Mouse (Mus musculus): Measurements from ENCODE around the gene Tbc1d22a. TPM values are rescaled to one million over a fixed set of nuclear protein-coding genes. Genes with fewer than 3 reads are reported as not detected.

The Tbc1d22a gene
- polyA plus RNA-seq, 1 experiment = 54.8 TPM

GRCm38 (mm10) chr15:86426364-86427000 is 212.2 kb downstream of the Tbc1d22a start:
- 82% methylated on average over 5 of the region's 5 CpGs for WGBS
- Histone ChIP-seq H3K36me3 (ENCODE audit: control insufficient read depth, insufficient read depth, low read length) (no peaks in the 10 kb centered on the region), H3K4me1 (ENCODE audit: control insufficient read depth, insufficient read depth, insufficient read length, low read length) (no peaks in the 10 kb centered on the region), H3K27ac (ENCODE audit: insufficient read depth, low read depth, low read length) (no peak overlapping the region), H3K4me3 (ENCODE audit: low read depth, low read length) (no peak overlapping the region), H3K27me3 (ENCODE audit: control insufficient read depth, insufficient read depth, low read length) (no peaks in the 10 kb centered on the region)
- no peak for TF ChIP-seq POLR2A (IDR thresholded peaks at IDR 0.05; ENCODE audit: low read depth, low read length)
- TF ChIP-seq CTCF (IDR thresholded peaks at IDR 0.05; ENCODE audit: extremely low read depth, insufficient read length, insufficient replicate concordance, low read depth, low read length) = no peak

GRCm38 (mm10) chr15:86427439-86427838 is 213.2 kb downstream of the Tbc1d22a start:
- Histone ChIP-seq H3K4me3 (ENCODE audit: low read depth, low read length) (no peak overlapping the region), H3K27me3 (ENCODE audit: control insufficient read depth, insufficient read depth, low read length) (no peaks in the 10 kb centered on the region), H3K36me3 (ENCODE audit: control insufficient read depth, insufficient read depth, low read length) (no peaks in the 10 kb centered on the region), H3K4me1 (ENCODE audit: control insufficient read depth, insufficient read depth, insufficient read length, low read length) (no peaks in the 10 kb centered on the region), H3K27ac (ENCODE audit: insufficient read depth, low read depth, low read length) (no peak overlapping the region)
- no peak for TF ChIP-seq CTCF (IDR thresholded peaks at IDR 0.05; ENCODE audit: extremely low read depth, insufficient read length, insufficient replicate concordance, low read depth, low read length)
- TF ChIP-seq POLR2A (IDR thresholded peaks at IDR 0.05; ENCODE audit: low read depth, low read length) = no peak
- 79% methylated on average over 4 of the region's 4 CpGs for WGBS

GRCm38 (mm10) chr15:86428496-86428895 is 214.2 kb downstream of the Tbc1d22a start:
- no peak for TF ChIP-seq POLR2A (IDR thresholded peaks at IDR 0.05; ENCODE audit: low read depth, low read length)
- no peak for TF ChIP-seq CTCF (IDR thresholded peaks at IDR 0.05; ENCODE audit: extremely low read depth, insufficient read length, insufficient replicate concordance, low read depth, low read length)
- Histone ChIP-seq H3K27me3 (ENCODE audit: control insufficient read depth, insufficient read depth, low read length) (no peaks in the 10 kb centered on the region), H3K4me3 (ENCODE audit: low read depth, low read length) (no peak overlapping the region), H3K4me1 (ENCODE audit: control insufficient read depth, insufficient read depth, insufficient read length, low read length) (no peaks in the 10 kb centered on the region), H3K36me3 (ENCODE audit: control insufficient read depth, insufficient read depth, low read length) (no peaks in the 10 kb centered on the region), H3K27ac (ENCODE audit: insufficient read depth, low read depth, low read length) (no peak overlapping the region)
- WGBS = 89% methylated on average over 5 of the region's 5 CpGs

- WGBS = 89% methylated on average over 8 of the region's 8 CpGs
- TF ChIP-seq POLR2A (IDR thresholded peaks at IDR 0.05; ENCODE audit: low read depth, low read length) = no peak
- TF ChIP-seq CTCF (IDR thresholded peaks at IDR 0.05; ENCODE audit: extremely low read depth, insufficient read length, insufficient replicate concordance, low read depth, low read length) = no peak
- H3K4me3 ChIP-seq (ENCODE audit: low read depth, low read length) = no peak overlapping the region
Measured at GRCm38 (mm10) chr15:86429766-86430335, 215.6 kb downstream of the Tbc1d22a start.

GRCm38 (mm10) chr15:86431539-86432080 is 217.4 kb downstream of the Tbc1d22a start:
- no peak for TF ChIP-seq POLR2A (IDR thresholded peaks at IDR 0.05; ENCODE audit: low read depth, low read length)
- TF ChIP-seq CTCF (IDR thresholded peaks at IDR 0.05; ENCODE audit: extremely low read depth, insufficient read length, insufficient replicate concordance, low read depth, low read length) = no peak
- Histone ChIP-seq H3K27ac (ENCODE audit: insufficient read depth, low read depth, low read length) (no peak overlapping the region), H3K4me1 (ENCODE audit: control insufficient read depth, insufficient read depth, insufficient read length, low read length) (no peaks in the 10 kb centered on the region), H3K27me3 (ENCODE audit: control insufficient read depth, insufficient read depth, low read length) (no peaks in the 10 kb centered on the region), H3K4me3 (ENCODE audit: low read depth, low read length) (no peak overlapping the region), H3K36me3 (ENCODE audit: control insufficient read depth, insufficient read depth, low read length) (no peaks in the 10 kb centered on the region)
- WGBS = 94% methylated on average over 11 of the region's 11 CpGs

More at GRCm38 (mm10) chr15:86429766-86430335, 215.6 kb downstream of the Tbc1d22a start:
- H3K4me1 ChIP-seq (ENCODE audit: control insufficient read depth, insufficient read depth, insufficient read length, low read length) = no peaks in the 10 kb centered on the region
- H3K27me3 ChIP-seq (ENCODE audit: control insufficient read depth, insufficient read depth, low read length) = no peaks in the 10 kb centered on the region
- no peak overlapping the region for H3K27ac ChIP-seq (ENCODE audit: insufficient read depth, low read depth, low read length)
- H3K36me3 ChIP-seq (ENCODE audit: control insufficient read depth, insufficient read depth, low read length) = no peaks in the 10 kb centered on the region

- Histone ChIP-seq H3K36me3 (ENCODE audit: control insufficient read depth, insufficient read depth, low read length) (no peaks in the 10 kb centered on the region), H3K4me3 (ENCODE audit: low read depth, low read length) (no peak overlapping the region), H3K27ac (ENCODE audit: insufficient read depth, low read depth, low read length) (no peak overlapping the region), H3K27me3 (ENCODE audit: control insufficient read depth, insufficient read depth, low read length) (no peaks in the 10 kb centered on the region), H3K4me1 (ENCODE audit: control insufficient read depth, insufficient read depth, insufficient read length, low read length) (no peaks in the 10 kb centered on the region)
- TF ChIP-seq POLR2A (IDR thresholded peaks at IDR 0.05; ENCODE audit: low read depth, low read length) (no peak), CTCF (IDR thresholded peaks at IDR 0.05; ENCODE audit: extremely low read depth, insufficient read length, insufficient replicate concordance, low read depth, low read length) (no peak)
Measured at GRCm38 (mm10) chr15:86432791-86433190, 218.5 kb downstream of the Tbc1d22a start.

- H3K27me3 ChIP-seq (ENCODE audit: control insufficient read depth, insufficient read depth, low read length) = no peaks in the 10 kb centered on the region
- no peak for TF ChIP-seq POLR2A (IDR thresholded peaks at IDR 0.05; ENCODE audit: low read depth, low read length)
- no peak overlapping the region for H3K27ac ChIP-seq (ENCODE audit: insufficient read depth, low read depth, low read length)
- WGBS = 95% methylated on average over 8 of the region's 8 CpGs
- no peaks in the 10 kb centered on the region for H3K4me1 ChIP-seq (ENCODE audit: control insufficient read depth, insufficient read depth, insufficient read length, low read length)
- no peak overlapping the region for H3K4me3 ChIP-seq (ENCODE audit: low read depth, low read length)
- H3K36me3 ChIP-seq (ENCODE audit: control insufficient read depth, insufficient read depth, low read length) = no peaks in the 10 kb centered on the region
Measured at GRCm38 (mm10) chr15:86433378-86433777, 219.1 kb downstream of the Tbc1d22a start.
